Mouse (Mus musculus) ES-Bruce4 (cell line): ENCODE data around the gene Kifc1. TPM values are rescaled to one million over a fixed set of nuclear protein-coding genes. Genes with fewer than 3 reads are reported as not detected.

ENCODE experiments used
- H3K27ac ChIP-seq: 2 replicates; pipeline ENCODE4 v1.5.1; 2012; ENCODE audit warnings: low read length, inconsistent platforms; ENCODE audit not compliant: insufficient read depth
- H3K27me3 ChIP-seq: 2 replicates; pipeline ENCODE4 v1.6.1; 2012; ENCODE audit warnings: mild to moderate bottlenecking, low read length, inconsistent platforms; ENCODE audit not compliant: control insufficient read depth, poor library complexity, insufficient read depth, severe bottlenecking
- H3K36me3 ChIP-seq: 2 replicates; pipeline ENCODE4 v1.6.1; 2012; ENCODE audit warnings: inconsistent platforms, mild to moderate bottlenecking, low read length, moderate library complexity; ENCODE audit not compliant: control insufficient read depth, poor library complexity, insufficient read depth, severe bottlenecking
- H3K4me1 ChIP-seq: one replicate; pipeline ENCODE4 v1.8.1; 2011; ENCODE audit warnings: low read length; ENCODE audit not compliant: control insufficient read depth, insufficient read depth
- H3K4me3 ChIP-seq: 2 replicates; pipeline ENCODE4 v1.5.1; 2011; ENCODE audit warnings: low read depth, mild to moderate bottlenecking, low read length
- H3K9ac ChIP-seq: 2 replicates; pipeline ENCODE4 v1.6.1; 2012; ENCODE audit warnings: low read depth, mild to moderate bottlenecking, inconsistent platforms; ENCODE audit not compliant: poor library complexity, severe bottlenecking
- H3K9me3 ChIP-seq: replicated peaks from 2 replicates; pipeline ENCODE4 v1.6.1; 2012; ENCODE audit warnings: mild to moderate bottlenecking, low read length, inconsistent platforms; ENCODE audit not compliant: control insufficient read depth, poor library complexity, insufficient read depth, severe bottlenecking
- CTCF ChIP-seq: IDR thresholded peaks from one replicate; pipeline ENCODE4 v1.8.1; 2011; ENCODE audit warnings: low read depth, low read length
- EP300 ChIP-seq: IDR thresholded peaks from 2 replicates; pipeline ENCODE4 v1.6.1; 2011; ENCODE audit warnings: low read depth, low read length; ENCODE audit not compliant: insufficient read depth
- POLR2A ChIP-seq: IDR thresholded peaks from one replicate; pipeline ENCODE4 v1.8.1; 2011; ENCODE audit warnings: low read length; ENCODE audit not compliant: insufficient read depth
- polyA plus RNA-seq: library from polyadenylated mRNA; stranded (reverse); fragments of >200 nt; gene quantifications from 2 replicates; pipeline ENCODE4 v1.2.4, GENCODE M21; 2011; ENCODE audit warnings: low read depth; ENCODE audit not compliant: missing spikeins, insufficient read depth, insufficient read length

Gene Kifc1
- polyA plus RNA-seq, 1 experiment = 155 TPM

- no peak for TF ChIP-seq POLR2A
- TF ChIP-seq EP300 = no peak
- TF ChIP-seq CTCF = no peak
- no peak overlapping the region; the same call in 1 of the 2 replicates for H3K9ac ChIP-seq
- no peak overlapping the region for H3K27ac ChIP-seq
- peaks cover 2% of the 10 kb centered on the region for H3K4me1 ChIP-seq
- H3K27me3 ChIP-seq = no peaks in the 10 kb centered on the region
- H3K9me3 ChIP-seq = no peaks in the 10 kb centered on the region
- H3K4me3 ChIP-seq = no peak overlapping the region
- no peaks in the 10 kb centered on the region for H3K36me3 ChIP-seq
These were observed 41.5 kb upstream of the Kifc1 start for GRCm38 (mm10) chr17:33931947-33932346.

- Histone ChIP-seq H3K36me3 (no peaks in the 10 kb centered on the region), H3K27ac (peak overlapping the region; percentile 35), H3K9me3 (no peaks in the 10 kb centered on the region), H3K9ac (peak overlapping the region; percentile 91), H3K4me3 (peak overlapping the region; percentile 91), H3K27me3 (no peaks in the 10 kb centered on the region), H3K4me1 (peaks cover 2% of the 10 kb centered on the region)
- TF ChIP-seq POLR2A (no peak), EP300 (no peak), CTCF (no peak)
These were observed 40.9 kb upstream of the Kifc1 start for GRCm38 (mm10) chr17:33931159-33931866.

- H3K4me1 ChIP-seq = peaks cover 2% of the 10 kb centered on the region
- H3K36me3 ChIP-seq = no peaks in the 10 kb centered on the region
- peak overlapping the region; percentile 91 for H3K4me3 ChIP-seq
- H3K27ac ChIP-seq = peak overlapping the region; percentile 35; the same call in 1 of the 2 replicates
- no peak for TF ChIP-seq EP300
- TF ChIP-seq CTCF = no peak
- TF ChIP-seq POLR2A = no peak
- H3K27me3 ChIP-seq = no peaks in the 10 kb centered on the region
- H3K9me3 ChIP-seq = no peaks in the 10 kb centered on the region
- peak overlapping the region; percentile 91 for H3K9ac ChIP-seq
These were observed 40.1 kb upstream of the Kifc1 start for GRCm38 (mm10) chr17:33930280-33931158.

- Histone ChIP-seq H3K36me3 (no peaks in the 10 kb centered on the region), H3K4me3 (peak within 1 kb of the TSS; percentile 96), H3K27me3 (no peaks in the 10 kb centered on the region), H3K9me3 (no peaks in the 10 kb centered on the region), H3K4me1 (peaks cover 2% of the 10 kb centered on the region), H3K27ac (peak within 1 kb of the TSS; percentile 68), H3K9ac (peak within 1 kb of the TSS; percentile 91)
- TF ChIP-seq CTCF (no peak), POLR2A (peak; percentile 35), EP300 (peak; percentile 55; the same call in 1 of the 2 replicates)
These were observed 39.2 kb upstream of the Kifc1 start, which contains the start of gene Rgl2 for GRCm38 (mm10) chr17:33929371-33930279. Rgl2 (plus strand) TSS chr17:33929543.

- H3K27me3 ChIP-seq = no peaks in the 10 kb centered on the region
- H3K9ac ChIP-seq = peak overlapping the region; percentile 91
- no peaks in the 10 kb centered on the region for H3K36me3 ChIP-seq
- H3K4me3 ChIP-seq = peak overlapping the region; percentile 96
- H3K27ac ChIP-seq = no peak overlapping the region
- no peaks in the 10 kb centered on the region for H3K4me1 ChIP-seq
- no peaks in the 10 kb centered on the region for H3K9me3 ChIP-seq
- no peak for TF ChIP-seq POLR2A
- no peak for TF ChIP-seq EP300
- no peak for TF ChIP-seq CTCF
These were observed 37.9 kb upstream of the Kifc1 start for GRCm38 (mm10) chr17:33928251-33928947.
